Mouse (Mus musculus) brain, embryonic 14.5 days (tissue): ENCODE data around the gene Napa.

Experiments used
- CTCF ChIP-seq: fragments of 200-500 bp; IDR thresholded peaks from 2 replicates; pipeline ENCODE4 v1.5.1; 2012; ENCODE audit warnings: inconsistent platforms, mild to moderate bottlenecking, moderate library complexity, borderline replicate concordance; ENCODE audit not compliant: insufficient read depth, insufficient read length; ENCODE audit errors: extremely low read depth
- POLR2A ChIP-seq: fragments of 200-500 bp; IDR thresholded peaks from 2 replicates; pipeline ENCODE4 v1.6.1; 2012; ENCODE audit warnings: mild to moderate bottlenecking, inconsistent platforms, borderline replicate concordance; ENCODE audit not compliant: poor library complexity, insufficient read depth, insufficient read length, severe bottlenecking; ENCODE audit errors: extremely low read depth

DNA sequence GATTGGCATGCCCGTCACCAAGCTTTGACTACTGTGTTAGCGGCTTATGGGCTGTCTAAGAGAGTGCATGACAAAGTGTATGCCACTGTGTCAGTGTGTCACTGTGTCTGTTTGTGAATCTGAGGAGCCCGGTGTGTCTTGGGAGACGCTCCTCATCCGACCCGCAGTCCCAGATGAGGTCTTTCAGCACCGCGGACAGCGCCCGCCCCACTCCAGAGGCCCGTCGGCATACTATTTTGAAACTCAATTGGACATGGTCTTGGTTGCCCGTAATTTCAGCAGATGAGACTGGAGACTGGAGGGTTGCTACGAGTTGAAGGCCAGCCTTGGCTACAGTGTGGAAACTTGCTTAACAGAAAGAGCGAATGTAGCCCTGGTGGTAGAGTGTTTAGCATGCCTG lies 49.4 kb downstream of the Napa start:
- no peak for TF ChIP-seq POLR2A
- TF ChIP-seq CTCF = no peak
